ENCODE assay signal across 21 mouse cellular contexts in genomic region chr2:58742026-58742425, GRCm38 (mm10).
DNase-seq lines count a peak whose midpoint lies in the region; ATAC-seq and TF ChIP-seq lines count a peak whose summit lies in the region.
"Had no signal": no experiment of that assay in that cellular context is flagged by ENCODE, and none has a peak within 500 bp of the region (broad histone marks: within the 10 kb centered on the region; RNA-seq: fewer than 3 reads in every experiment).

No protein-coding gene starts in this region.

- peak overlapping the region; percentile 99 for H3K27ac ChIP-seq in liver, adult 2 months (replicated peaks; ENCODE audit: insufficient read depth, low read depth, low read length)
- H3K27ac ChIP-seq in liver, embryonic 12.5 days, result no peak overlapping the region
- H3K27ac ChIP-seq in liver, embryonic 16.5 days (ENCODE audit: low read length), result no peak overlapping the region
- H3K27ac ChIP-seq in liver, embryonic 11.5 days (ENCODE audit: low read depth, low read length), result no peak overlapping the region
- peak overlapping the region; percentile 78 for H3K27ac ChIP-seq in liver, postnatal 0 days (ENCODE audit: low read depth)

- H3K9me3 ChIP-seq in liver, embryonic 12.5 days (replicated peaks), result no peaks in the 10 kb centered on the region
- no peaks in the 10 kb centered on the region for H3K9me3 ChIP-seq in liver, embryonic 16.5 days (replicated peaks; ENCODE audit: control insufficient read depth, low read length)
- H3K9me3 ChIP-seq in liver, embryonic 11.5 days (ENCODE audit: control insufficient read depth, low read length), result no peaks in the 10 kb centered on the region
- H3K9me3 ChIP-seq in liver, postnatal 0 days (ENCODE audit: low read length), result no peaks in the 10 kb centered on the region

- WGBS in liver, adult 2 months, result 28% methylated on average over 4 of the region's 4 CpGs
- 80% methylated on average over 4 of the region's 4 CpGs for WGBS in liver, embryonic 12.5 days (ENCODE audit: insufficient replicate concordance)
- 62% methylated on average over 4 of the region's 4 CpGs for WGBS in liver, embryonic 16.5 days (ENCODE audit: insufficient replicate concordance)
- WGBS in liver, embryonic 11.5 days, result 81% methylated on average over 4 of the region's 4 CpGs
- 66% methylated on average over 4 of the region's 4 CpGs for WGBS in liver, postnatal 0 days (ENCODE audit: insufficient replicate concordance)

- peak; percentile 39; the same call in 1 of the 2 replicates for TF ChIP-seq EP300 in liver, postnatal 0 days (IDR thresholded peaks at IDR 0.05; ENCODE audit: low read depth)

- no peak for ATAC-seq in liver, embryonic 12.5 days
- peak; percentile 51 for ATAC-seq in liver, embryonic 16.5 days (ENCODE audit: low read depth)
- no peak for ATAC-seq in liver, embryonic 11.5 days (replicated peaks; ENCODE audit: low FRiP score)
- ATAC-seq in liver, postnatal 0 days, result peak; percentile 79
- ATAC-seq: activated CD4-positive, CD25-positive, alpha-beta regulatory T cell, adult 4 months; CD4-positive, CD25-positive, alpha-beta regulatory T cell, adult 4 months; Patski had no signal

- H3K4me3 ChIP-seq in liver, adult 2 months (ENCODE audit: insufficient read depth, low read depth, low read length), result no peak overlapping the region
- H3K4me3 ChIP-seq in liver, embryonic 12.5 days, result no peak overlapping the region
- H3K4me3 ChIP-seq in liver, embryonic 16.5 days (ENCODE audit: low read depth, low read length), result no peak overlapping the region
- no peak overlapping the region for H3K4me3 ChIP-seq in liver, embryonic 11.5 days (ENCODE audit: low read depth, low read length)
- no peak overlapping the region for H3K4me3 ChIP-seq in liver, postnatal 0 days (ENCODE audit: low read depth, low read length)

- no peak for TF ChIP-seq CTCF in liver, adult 2 months (IDR thresholded peaks at IDR 0.05; ENCODE audit: low read depth, low read length)
- no peak for TF ChIP-seq CTCF in liver, postnatal 0 days (IDR thresholded peaks at IDR 0.05; ENCODE audit: low read depth)

- H3K4me2 ChIP-seq in liver, embryonic 12.5 days, result no peak overlapping the region
- no peak overlapping the region for H3K4me2 ChIP-seq in liver, embryonic 16.5 days (ENCODE audit: low read depth, low read length)
- H3K4me2 ChIP-seq in liver, embryonic 11.5 days, result no peak overlapping the region
- H3K4me2 ChIP-seq in liver, postnatal 0 days (ENCODE audit: low read depth, low read length), result no peak overlapping the region

- DNase-seq in liver, adult 2 months (ENCODE audit: extremely low read depth, low read depth, low spot score), result peak; percentile 99
- DNase-seq in liver, embryonic 11.5 days (ENCODE audit: low spot score), result no peak
- DNase-seq in liver, postnatal 0 days, result no peak
- no peak for DNase-seq in liver
- DNase-seq: adrenal gland, adult 2 months; adrenal gland, adult 8-10 months; adrenal gland, postnatal 10 days; adrenal gland, postnatal 14 days; adrenal gland, postnatal 25 days; adrenal gland, postnatal 36 days; B cell, adult 2 months; cerebellum, adult 11 months; cerebellum, adult 11-12 months; cerebellum, adult 18-20 months had no signal

- H3K36me3 ChIP-seq in liver, adult 2 months (ENCODE audit: control insufficient read depth, insufficient read depth, low read length), result no peaks in the 10 kb centered on the region
- H3K36me3 ChIP-seq in liver, embryonic 12.5 days, result no peaks in the 10 kb centered on the region
- H3K36me3 ChIP-seq in liver, embryonic 16.5 days (ENCODE audit: control insufficient read depth, insufficient read depth), result no peaks in the 10 kb centered on the region
- no peaks in the 10 kb centered on the region for H3K36me3 ChIP-seq in liver, embryonic 11.5 days (ENCODE audit: control insufficient read depth, insufficient read depth, low read length)
- no peaks in the 10 kb centered on the region for H3K36me3 ChIP-seq in liver, postnatal 0 days (replicated peaks; ENCODE audit: insufficient read depth, low read length)
- H3K36me3 ChIP-seq: G1E had no signal

- no peak for TF ChIP-seq POLR2A in liver, adult 2 months (IDR thresholded peaks at IDR 0.05; ENCODE audit: extremely low read depth, insufficient read depth, low read length)

- peak overlapping the region; percentile 42 for H3K9ac ChIP-seq in liver, adult 2 months (ENCODE audit: low read depth, low read length)
- no peak overlapping the region for H3K9ac ChIP-seq in liver, embryonic 12.5 days
- H3K9ac ChIP-seq in liver, embryonic 16.5 days (ENCODE audit: low read depth, low read length), result no peak overlapping the region
- H3K9ac ChIP-seq in liver, embryonic 11.5 days (ENCODE audit: low read depth, low read length), result no peak overlapping the region
- H3K9ac ChIP-seq in liver, postnatal 0 days (replicated peaks), result no peak overlapping the region

- no peaks in the 10 kb centered on the region for H3K27me3 ChIP-seq in liver, adult 2 months (ENCODE audit: control insufficient read depth, insufficient read depth, low read length)
- no peaks in the 10 kb centered on the region for H3K27me3 ChIP-seq in liver, embryonic 12.5 days (replicated peaks)
- H3K27me3 ChIP-seq in liver, embryonic 16.5 days (ENCODE audit: control insufficient read depth, insufficient read depth, low read depth, low read length), result no peaks in the 10 kb centered on the region
- no peaks in the 10 kb centered on the region for H3K27me3 ChIP-seq in liver, embryonic 11.5 days (replicated peaks; ENCODE audit: control insufficient read depth, insufficient read depth, low read length)
- H3K27me3 ChIP-seq in liver, postnatal 0 days (ENCODE audit: insufficient read depth, low read length), result no peaks in the 10 kb centered on the region
- H3K27me3 ChIP-seq: CH12.LX, Patski had no signal

- H3K79me2 ChIP-seq in liver, adult 2 months (ENCODE audit: control insufficient read depth, insufficient read depth, low read length), result no peaks in the 10 kb centered on the region

- H3K4me1 ChIP-seq in liver, adult 2 months (ENCODE audit: control insufficient read depth, insufficient read depth, low read length), result peaks cover 33% of the 10 kb centered on the region
- H3K4me1 ChIP-seq in liver, embryonic 12.5 days, result no peaks in the 10 kb centered on the region
- no peaks in the 10 kb centered on the region; the same call in 1 of the 2 replicates for H3K4me1 ChIP-seq in liver, embryonic 16.5 days (ENCODE audit: control insufficient read depth, low read depth, low read length)
- no peaks in the 10 kb centered on the region for H3K4me1 ChIP-seq in liver, embryonic 11.5 days (replicated peaks; ENCODE audit: control insufficient read depth, insufficient read depth, low read length)
- H3K4me1 ChIP-seq in liver, postnatal 0 days (ENCODE audit: insufficient read depth), result peaks cover 9% of the 10 kb centered on the region; the same call in 1 of the 2 replicates

Comparison
In these comparisons a context has a peak if more than half of its experiments do, and no peak if none do; other contexts are left out.
1. H3K27ac ChIP-seq: peak in liver, adult 2 months (single experiment) and liver, postnatal 0 days (single experiment); none in liver, embryonic 12.5 days (single experiment), liver, embryonic 16.5 days (single experiment) and liver, embryonic 11.5 days (single experiment).
2. ATAC-seq: peak in liver, embryonic 16.5 days (single experiment) and liver, postnatal 0 days (single experiment); none in liver, embryonic 12.5 days (single experiment) and liver, embryonic 11.5 days (single experiment).